Mouse (Mus musculus) testis, adult 2 months (tissue): ENCODE results near the gene Themis3.

Source experiments
- CTCF ChIP-seq: fragments of 200-500 bp; IDR thresholded peaks from 2 replicates; pipeline ENCODE4 v1.5.1; 2012; ENCODE audit warnings: low read depth, mild to moderate bottlenecking, inconsistent platforms, low read length, moderate library complexity; ENCODE audit not compliant: control insufficient read depth, insufficient read depth, insufficient replicate concordance
- POLR2A ChIP-seq: fragments of 200-500 bp; IDR thresholded peaks from 2 replicates; pipeline ENCODE4 v1.6.1; 2012; ENCODE audit warnings: low read depth, mild to moderate bottlenecking, inconsistent platforms, low read length, moderate library complexity; ENCODE audit not compliant: control insufficient read depth

DNA sequence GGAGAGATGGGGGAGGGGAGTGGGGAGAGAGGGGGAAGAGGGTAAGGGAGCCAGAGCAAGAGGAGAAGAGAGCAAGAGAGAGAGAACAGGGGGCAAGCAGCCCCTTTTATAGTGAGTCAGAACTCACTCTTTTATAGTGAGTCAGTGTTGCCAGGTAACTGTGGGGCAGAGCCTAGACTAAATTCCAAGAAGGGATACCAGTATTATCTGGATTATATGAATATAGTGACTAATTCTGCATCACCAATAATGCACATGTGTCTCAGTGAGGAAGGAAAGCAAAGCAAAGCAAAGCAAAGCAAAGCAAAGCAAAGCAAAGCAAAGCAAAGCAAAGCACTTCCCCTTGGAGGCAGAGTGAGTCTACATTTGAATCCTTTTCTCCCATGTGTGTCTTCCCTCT is 835 bp upstream of the Themis3 start:
- TF ChIP-seq CTCF (no peak), POLR2A (no peak)
